Mouse (Mus musculus): ENCODE data around the gene Cep152.

GRCm38 (mm10) chr2:125661156-125661555 is 36.2 kb upstream of the Cep152 start:
- TF ChIP-seq CTCF (IDR thresholded peaks at IDR 0.05; ENCODE audit: low read depth, low read length) (no peak), POLR2A (IDR thresholded peaks at IDR 0.05; ENCODE audit: extremely low read depth, insufficient read depth, low read length) (no peak)

Data from liver, adult 2 months (tissue).